Mouse (Mus musculus) retina, adult 2 months (tissue): ENCODE measurements around the gene Tmem164.

Experiments used
- DNase-seq: peaks from one replicate; pipeline ENCODE4 v3.0.0-alpha.2; 2012; ENCODE audit warnings: low read depth, low spot score

Gene Tmem164

DNA sequence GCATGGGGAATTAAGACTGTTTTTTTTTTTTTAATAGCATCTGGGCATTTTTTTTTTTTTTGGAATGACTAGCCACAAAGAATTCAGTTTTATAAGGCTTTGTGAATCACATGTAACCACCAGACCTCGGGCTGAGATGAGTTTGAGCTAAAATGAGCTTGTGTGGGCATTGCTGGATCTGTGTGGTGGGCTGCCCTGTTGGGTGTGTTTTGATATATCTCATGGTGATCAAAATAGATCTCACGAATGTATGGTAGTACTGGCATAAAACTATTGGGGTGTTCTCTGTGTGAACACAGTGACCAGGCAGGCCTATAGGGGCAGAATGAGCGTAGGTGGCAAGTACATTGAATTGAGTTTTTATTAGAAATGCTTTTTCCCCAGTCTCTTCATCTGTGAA is 67.4 kb downstream of the Tmem164 start:
- no peak for DNase-seq

- no peak for DNase-seq
Observed at GRCm38 (mm10) chrX:142750775-142751174, 69.6 kb downstream of the Tmem164 start.

DNA sequence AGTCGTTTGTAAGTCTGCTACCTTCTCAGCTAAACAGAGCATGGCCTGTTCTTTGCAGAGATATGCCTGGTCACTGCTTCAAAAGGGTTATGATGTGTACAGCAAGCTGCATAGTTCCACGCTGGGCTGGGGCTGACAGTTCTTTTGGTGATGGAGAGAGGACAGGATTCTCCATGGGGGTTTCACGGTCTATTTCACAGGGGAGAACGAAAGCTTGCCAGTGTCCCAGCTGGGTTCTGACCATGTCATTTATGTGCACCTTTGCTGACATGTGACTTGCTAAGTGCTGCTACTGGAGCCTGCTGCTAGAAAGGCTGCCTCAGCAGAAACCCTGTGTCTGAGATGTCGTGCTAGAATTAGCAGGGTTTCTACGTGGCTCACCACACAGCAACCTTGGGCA is 74.3 kb downstream of the Tmem164 start:
- no peak for DNase-seq

- DNase-seq, result no peak
Observed at GRCm38 (mm10) chrX:142760415-142760814, 79.2 kb downstream of the Tmem164 start.

DNA sequence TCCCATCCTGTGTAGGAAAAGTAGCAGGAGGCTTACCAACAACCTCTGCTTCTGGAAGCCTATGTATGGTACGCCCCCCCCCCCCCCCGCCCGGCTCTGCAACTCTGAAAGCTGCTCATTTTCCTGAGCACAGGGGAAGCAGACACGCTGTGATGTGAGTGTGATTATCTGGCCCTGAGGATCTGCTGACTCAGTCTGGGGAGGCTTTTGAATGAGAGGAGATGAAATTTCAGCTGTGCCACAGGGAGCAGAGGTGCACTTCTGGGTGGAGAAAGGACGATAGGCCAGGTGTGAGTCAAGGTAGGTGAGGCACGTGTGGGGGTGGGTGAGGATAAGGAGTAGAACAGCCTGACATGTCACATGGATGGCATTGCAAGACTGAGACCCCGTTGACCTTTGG is 82.1 kb downstream of the Tmem164 start:
- no peak for DNase-seq

DNA sequence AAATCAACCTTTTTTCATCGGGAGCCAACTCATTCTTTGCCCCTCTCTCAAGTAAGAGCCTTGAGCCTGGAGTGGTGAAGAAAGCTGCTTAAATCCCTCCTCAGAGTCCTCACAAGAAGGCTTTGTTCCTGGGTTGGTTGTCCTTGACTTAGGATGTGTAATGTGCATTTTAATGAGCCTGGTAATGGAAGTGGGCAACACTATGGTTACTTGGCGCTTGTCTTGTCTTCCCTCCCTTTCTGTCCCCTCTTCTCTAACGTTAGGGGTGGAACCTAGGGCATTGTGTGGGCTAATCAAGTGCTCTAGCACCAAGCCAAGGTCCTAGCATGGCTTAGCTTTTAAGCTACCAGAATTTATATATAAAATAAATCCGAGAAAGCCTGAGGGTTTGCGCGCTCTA is 88.5 kb downstream of the Tmem164 start:
- no peak for DNase-seq

DNA sequence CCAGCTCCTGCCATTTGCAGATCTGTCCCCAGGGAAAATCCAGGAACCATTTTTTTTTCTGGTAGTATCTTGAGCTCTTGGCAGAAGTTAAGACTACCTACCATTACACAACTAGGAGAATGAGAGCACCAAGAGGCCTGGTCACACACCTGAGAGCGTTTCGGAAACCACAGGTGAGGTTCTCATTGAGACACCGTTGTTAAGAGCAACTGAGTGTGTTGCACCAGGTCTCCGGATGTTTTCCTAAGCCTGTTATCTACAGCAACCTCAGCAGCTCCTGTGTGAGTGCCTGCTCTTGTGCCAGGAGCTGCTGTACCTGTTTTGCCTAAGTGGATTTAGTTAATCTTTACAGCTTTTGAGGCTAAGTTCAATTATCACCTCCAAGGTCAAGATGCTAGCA is 92.5 kb downstream of the Tmem164 start:
- DNase-seq, result peak; percentile 8

- DNase-seq, result no peak
Observed at GRCm38 (mm10) chrX:142776131-142776530, 94.9 kb downstream of the Tmem164 start.

- DNase-seq, result no peak
Observed at GRCm38 (mm10) chrX:142778638-142779037, 97.4 kb downstream of the Tmem164 start.

- no peak for DNase-seq
Observed at GRCm38 (mm10) chrX:142786160-142787052, 105.2 kb downstream of the Tmem164 start.

DNA sequence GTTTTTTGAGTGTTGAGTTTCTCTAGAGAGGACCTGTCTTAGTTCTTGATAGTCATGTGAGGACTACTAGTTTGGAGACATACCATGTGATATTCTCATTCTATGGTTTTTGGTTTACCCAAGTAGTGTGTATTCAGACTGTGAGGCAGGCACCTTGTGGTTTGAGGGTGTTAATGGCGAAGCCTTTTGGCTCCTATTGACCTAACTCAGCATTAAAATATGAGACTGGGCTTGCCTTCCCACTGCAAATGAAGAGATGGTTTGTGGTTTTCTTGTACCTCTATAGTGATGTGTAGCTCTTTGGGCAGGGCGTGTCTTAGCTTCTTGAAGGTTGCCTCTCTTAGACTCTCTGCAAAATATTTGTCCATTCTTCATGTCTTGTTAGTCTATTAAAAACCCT is 111.0 kb downstream of the Tmem164 start:
- no peak for DNase-seq

DNA sequence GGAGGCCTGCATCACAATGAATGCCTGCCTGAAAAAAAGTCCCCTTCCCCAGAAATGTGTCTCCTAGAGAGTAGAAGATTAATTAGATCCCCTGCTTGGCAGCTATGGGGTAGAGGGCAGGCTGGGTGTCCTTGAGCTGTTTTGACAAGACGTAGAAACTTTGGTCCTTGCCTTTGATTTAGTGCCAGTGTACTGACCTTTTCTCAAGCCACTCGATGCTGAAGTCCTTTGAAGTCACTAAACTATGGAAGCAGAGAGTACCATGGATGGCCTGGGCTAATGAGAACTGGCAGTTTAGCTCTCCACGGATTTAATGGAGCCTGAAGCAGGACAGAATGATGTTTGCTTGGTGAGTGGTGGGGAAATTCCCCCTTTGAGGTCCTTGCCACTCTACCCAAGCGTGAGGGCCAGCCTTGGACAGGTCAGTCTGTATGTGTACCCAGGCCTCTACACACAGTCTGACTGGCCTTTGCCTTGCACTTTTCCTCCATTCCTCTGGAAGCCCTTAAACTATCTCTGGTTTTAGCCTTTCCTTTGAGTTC is 112.9 kb downstream of the Tmem164 start:
- DNase-seq, result no peak

DNA sequence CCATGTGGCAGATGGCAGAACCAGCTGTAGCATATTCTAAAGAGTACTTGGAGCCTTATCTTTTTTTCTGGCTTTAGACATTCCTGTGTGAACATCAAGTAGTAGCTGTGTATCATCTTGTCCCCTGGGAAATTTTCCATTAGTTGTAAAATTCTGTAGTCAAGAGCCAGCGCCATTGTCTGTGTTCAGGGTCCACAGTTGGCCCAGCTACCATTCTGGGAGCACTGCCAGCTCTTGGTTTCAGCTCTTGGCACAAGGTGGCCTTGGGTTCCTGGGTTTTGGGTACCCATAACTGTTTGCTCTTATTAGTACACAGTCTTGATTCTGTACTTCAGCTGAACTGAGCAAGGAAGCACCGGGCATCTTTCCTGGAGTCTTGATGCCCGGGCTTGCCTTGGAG is 123.4 kb downstream of the Tmem164 start:
- DNase-seq, result no peak

- DNase-seq, result no peak
Observed at GRCm38 (mm10) chrX:142806126-142806525, 124.9 kb downstream of the Tmem164 start.

DNA sequence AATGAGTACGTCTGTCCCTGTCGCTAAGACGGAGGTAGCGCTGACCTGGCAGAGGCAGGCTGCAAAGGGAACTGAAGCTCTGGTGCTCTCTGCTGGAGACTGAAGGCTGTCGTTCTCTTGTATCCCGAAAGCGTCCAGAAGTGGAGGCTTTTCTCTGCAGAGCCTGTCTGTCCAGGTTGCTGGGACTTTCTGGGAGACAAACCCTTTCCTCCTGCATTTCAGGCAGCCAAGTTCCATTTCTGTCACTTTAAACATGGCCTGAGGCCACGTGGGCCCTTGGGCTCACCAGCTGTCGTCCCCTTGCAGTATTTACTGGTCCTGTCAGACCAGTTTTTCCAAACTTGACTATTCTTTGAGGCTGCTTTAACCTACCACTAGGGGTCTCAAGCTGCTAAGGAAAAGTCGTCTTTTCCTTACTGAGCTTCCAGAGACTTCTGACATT is 125.4 kb downstream of the Tmem164 start:
- no peak for DNase-seq

DNA sequence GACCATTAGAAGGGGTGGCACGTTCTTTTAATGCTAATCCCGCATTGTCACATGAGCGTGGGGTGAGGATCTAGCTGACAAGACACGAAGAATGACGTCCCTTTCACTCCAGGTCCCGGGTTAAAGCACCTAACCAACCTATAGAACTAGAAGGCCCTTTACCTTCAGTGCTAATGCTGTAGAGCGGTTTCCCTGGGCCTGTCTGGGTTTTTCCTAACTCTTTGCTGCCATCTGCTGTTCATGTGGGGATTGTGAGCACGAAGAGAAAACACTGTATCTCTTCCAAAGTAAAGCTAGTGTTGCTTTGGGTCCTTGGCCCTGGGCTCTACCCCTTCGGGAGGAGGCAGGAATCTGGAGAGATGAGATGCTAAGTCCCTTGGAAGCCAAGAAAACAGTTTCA is 127.2 kb downstream of the Tmem164 start:
- DNase-seq, result peak; percentile 51

- no peak for DNase-seq
Observed at GRCm38 (mm10) chrX:142813146-142813545, 131.9 kb downstream of the Tmem164 start.

- DNase-seq, result no peak
Observed at GRCm38 (mm10) chrX:142818057-142818682, 137.0 kb downstream of the Tmem164 start.

- DNase-seq, result no peak
Observed at GRCm38 (mm10) chrX:142821239-142821638, 140.0 kb downstream of the Tmem164 start.

DNA sequence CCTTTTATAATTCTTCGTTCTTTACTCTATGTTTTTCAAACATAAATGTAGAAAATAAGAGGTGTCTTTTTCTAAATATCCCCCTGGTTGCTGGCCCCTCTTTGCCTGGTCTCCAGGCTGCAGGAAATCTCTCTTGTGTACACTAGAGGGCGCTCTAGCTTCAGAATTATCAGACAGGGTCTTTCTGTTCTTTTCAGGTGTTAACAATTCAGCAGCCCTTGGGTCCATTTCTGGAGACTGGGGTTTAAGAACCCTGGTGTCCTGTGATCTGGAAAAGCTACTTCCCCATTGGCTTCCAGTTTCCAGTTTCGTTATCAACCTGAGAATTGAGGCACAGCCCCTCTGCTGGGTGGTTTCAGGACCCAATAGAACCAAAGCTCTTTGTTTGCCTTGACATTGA is 140.6 kb downstream of the Tmem164 start:
- DNase-seq, result no peak

GRCm38 (mm10) chrX:142825309-142825708 is 144.1 kb downstream of the Tmem164 start:
- DNase-seq, result no peak

- no peak for DNase-seq
Observed at GRCm38 (mm10) chrX:142827644-142828043, 146.4 kb downstream of the Tmem164 start.
